In genomic region chr5:108694352-108695261, GRCm38 (mm10) we compare ENCODE assay signal across 8 mouse cellular contexts. TPM values are rescaled to one million over a fixed set of nuclear protein-coding genes. Genes with fewer than 3 reads are reported as not detected.
A peak's percentile ranks its signal among the peaks of the same experiment; 100 is the strongest.
DNase-seq lines count a peak whose midpoint lies in the region; ATAC-seq and TF ChIP-seq lines count a peak whose summit lies in the region.

No protein-coding gene starts in this region.

- H3K9me3 ChIP-seq in MEL (replicated peaks; ENCODE audit: insufficient read depth, low read length) = no peaks in the 10 kb centered on the region
- no peaks in the 10 kb centered on the region for H3K9me3 ChIP-seq in hindbrain, embryonic 11.5 days (ENCODE audit: control insufficient read depth, low read length)
- H3K9me3 ChIP-seq in limb, embryonic 14.5 days (ENCODE audit: control insufficient read depth, low read length) = no peaks in the 10 kb centered on the region
- H3K9me3 ChIP-seq in midbrain, embryonic 13.5 days = no peaks in the 10 kb centered on the region

- peaks cover 3% of the 10 kb centered on the region; the same call in 1 of the 2 replicates for H3K79me2 ChIP-seq in MEL (ENCODE audit: control insufficient read depth, insufficient read depth, low read length, poor library complexity)

- under 1% methylated on average over 71 of the region's 99 CpGs for WGBS in hindbrain, embryonic 11.5 days
- under 1% methylated on average over 49 of the region's 99 CpGs for WGBS in limb, embryonic 14.5 days
- WGBS in midbrain, embryonic 13.5 days = under 1% methylated on average over 69 of the region's 99 CpGs

- TF ChIP-seq EP300 in MEL (IDR thresholded peaks at IDR 0.05; ENCODE audit: low read depth in 1 of 2, low read length in 2 of 2) = no peak

- peak overlapping the region; percentile 50 to 88 for H3K4me3 ChIP-seq in MEL (ENCODE audit: control insufficient read depth in 1 of 2, insufficient read depth in 1 of 2, low read depth in 2 of 2, low read length in 2 of 2)
- peak overlapping the region; percentile 72 for H3K4me3 ChIP-seq in embryonic fibroblast, embryonic 13.5 days (ENCODE audit: insufficient read depth, low read length)
- H3K4me3 ChIP-seq in hindbrain, embryonic 11.5 days (ENCODE audit: low read depth, low read length) = peak overlapping the region; percentile 83
- H3K4me3 ChIP-seq in limb, embryonic 14.5 days (replicated peaks; ENCODE audit: low read length) = peak overlapping the region; percentile 81
- peak overlapping the region; percentile 80 for H3K4me3 ChIP-seq in midbrain, embryonic 13.5 days (replicated peaks)
- H3K4me3 ChIP-seq in testis, adult 2 months (ENCODE audit: control insufficient read depth, low read depth, low read length) = peak overlapping the region; percentile 86

- no peak; a peak in 1 of 4 replicates for TF ChIP-seq POLR2A in MEL (IDR thresholded peaks at IDR 0.05; ENCODE audit: control insufficient read depth in 1 of 2, insufficient read depth in 1 of 2, low read depth in 1 of 2, low read length in 2 of 2, poor library complexity in 1 of 2)
- TF ChIP-seq POLR2A in embryonic fibroblast, embryonic 13.5 days (IDR thresholded peaks at IDR 0.05; ENCODE audit: low read depth, low read length) = no peak
- no peak for TF ChIP-seq POLR2A in limb, embryonic 14.5 days (IDR thresholded peaks at IDR 0.05; ENCODE audit: borderline replicate concordance, extremely low read depth, insufficient read depth, insufficient read length)
- no peak for TF ChIP-seq POLR2A in testis, adult 2 months (IDR thresholded peaks at IDR 0.05; ENCODE audit: control insufficient read depth, low read depth, low read length)

- H3K27ac ChIP-seq in MEL (ENCODE audit: control insufficient read depth, low read depth, low read length) = no peak overlapping the region
- H3K27ac ChIP-seq in embryonic fibroblast, embryonic 13.5 days (ENCODE audit: insufficient read depth, low read length) = no peak overlapping the region
- peak overlapping the region; percentile 24; the same call in 1 of the 2 replicates for H3K27ac ChIP-seq in hindbrain, embryonic 11.5 days (ENCODE audit: low read depth, low read length)
- peak overlapping the region; percentile 67 for H3K27ac ChIP-seq in limb, embryonic 14.5 days (replicated peaks; ENCODE audit: low read depth, low read length)
- no peak overlapping the region for H3K27ac ChIP-seq in midbrain, embryonic 13.5 days
- peak overlapping the region; percentile 25; the same call in 1 of the 2 replicates for H3K27ac ChIP-seq in testis, adult 2 months (ENCODE audit: control insufficient read depth, insufficient read depth, low read depth, low read length)

- H3K4me2 ChIP-seq in hindbrain, embryonic 11.5 days (replicated peaks; ENCODE audit: low read depth, low read length) = peak overlapping the region; percentile 90
- peak overlapping the region; percentile 68 for H3K4me2 ChIP-seq in limb, embryonic 14.5 days (replicated peaks; ENCODE audit: low read depth, low read length, severe bottlenecking)
- H3K4me2 ChIP-seq in midbrain, embryonic 13.5 days (replicated peaks) = peak overlapping the region; percentile 96

- no peak for TF ChIP-seq RAD21 in MEL (IDR thresholded peaks at IDR 0.05; ENCODE audit: low read depth, low read length)

- H3K4me1 ChIP-seq in MEL (ENCODE audit: control insufficient read depth in 1 of 2, insufficient read depth in 2 of 2, low read length in 2 of 2) = peaks cover 4 to 5% of the 10 kb centered on the region in 2 experiments; a peak in 2 of 4 replicates
- H3K4me1 ChIP-seq in embryonic fibroblast, embryonic 13.5 days (ENCODE audit: control insufficient read depth, insufficient read depth, low read length) = no peaks in the 10 kb centered on the region
- H3K4me1 ChIP-seq in hindbrain, embryonic 11.5 days (replicated peaks; ENCODE audit: control insufficient read depth, insufficient read depth, low read length) = peaks cover 5% of the 10 kb centered on the region
- peaks cover 61% of the 10 kb centered on the region for H3K4me1 ChIP-seq in limb, embryonic 14.5 days (ENCODE audit: control insufficient read depth, insufficient read depth, low read length)
- H3K4me1 ChIP-seq in midbrain, embryonic 13.5 days (replicated peaks) = peaks cover 31% of the 10 kb centered on the region
- H3K4me1 ChIP-seq in testis, adult 2 months (ENCODE audit: control insufficient read depth, insufficient read depth, low read length) = peaks cover 21% of the 10 kb centered on the region

- no peak for TF ChIP-seq CTCF in MEL (IDR thresholded peaks at IDR 0.05 in 2 of 3, conservative IDR thresholded peaks at IDR 0.05 in 1 of 3; ENCODE audit: control insufficient read depth in 1 of 3, insufficient read depth in 1 of 3, low read depth in 2 of 3, low read length in 3 of 3, poor library complexity in 1 of 3, severe bottlenecking in 1 of 3)
- TF ChIP-seq CTCF in embryonic fibroblast, embryonic 13.5 days (IDR thresholded peaks at IDR 0.05; ENCODE audit: borderline replicate concordance, insufficient read depth, low read length) = no peak
- TF ChIP-seq CTCF in testis, adult 2 months (IDR thresholded peaks at IDR 0.05; ENCODE audit: control insufficient read depth, insufficient read depth, insufficient replicate concordance, low read depth, low read length) = no peak

- H3K36me3 ChIP-seq in MEL (ENCODE audit: control insufficient read depth in 1 of 2, insufficient read depth in 2 of 2, low read length in 2 of 2) = no peaks in the 10 kb centered on the region
- no peaks in the 10 kb centered on the region for H3K36me3 ChIP-seq in hindbrain, embryonic 11.5 days (ENCODE audit: control insufficient read depth, insufficient read depth, low read length)
- 0 out of 2 replicates have a peak, but pooled peaks cover 5% of the 10 kb centered on the region for H3K36me3 ChIP-seq in limb, embryonic 14.5 days (ENCODE audit: control insufficient read depth, insufficient read depth, low read length)
- no peaks in the 10 kb centered on the region for H3K36me3 ChIP-seq in midbrain, embryonic 13.5 days
- no peaks in the 10 kb centered on the region for H3K36me3 ChIP-seq in testis, adult 2 months (ENCODE audit: control insufficient read depth, insufficient read depth, low read length)

- DNase-seq in 3134 (ENCODE audit: extremely low read depth, insufficient read length, low spot score) = peak; percentile 72
- peak; percentile 69 for DNase-seq in MEL (ENCODE audit: low read depth, low spot score)
- peak; percentile 55 for DNase-seq in hindbrain, embryonic 11.5 days (ENCODE audit: low spot score)
- DNase-seq in limb, embryonic 14.5 days (ENCODE audit: low spot score) = no peak
- DNase-seq in MN1 (ENCODE audit: low spot score) = no peak

- H3K9ac ChIP-seq in MEL (ENCODE audit: control insufficient read depth, low read depth, low read length, poor library complexity, severe bottlenecking) = peak overlapping the region; percentile 80
- peak overlapping the region; percentile 68 for H3K9ac ChIP-seq in hindbrain, embryonic 11.5 days (ENCODE audit: low read depth, low read length)
- peak overlapping the region; percentile 79 for H3K9ac ChIP-seq in limb, embryonic 14.5 days (ENCODE audit: low read depth, low read length, severe bottlenecking)
- H3K9ac ChIP-seq in midbrain, embryonic 13.5 days (replicated peaks) = peak overlapping the region; percentile 67

- ATAC-seq in hindbrain, embryonic 11.5 days (ENCODE audit: low FRiP score) = peak; percentile 66
- ATAC-seq in limb, embryonic 14.5 days (ENCODE audit: low FRiP score, low read depth) = peak; percentile 31
- peak; percentile 66 for ATAC-seq in midbrain, embryonic 13.5 days

- H3K27me3 ChIP-seq in MEL (ENCODE audit: control insufficient read depth in 1 of 2, insufficient read depth in 2 of 2, low read length in 2 of 2) = no peaks in the 10 kb centered on the region
- peaks cover 7% of the 10 kb centered on the region for H3K27me3 ChIP-seq in hindbrain, embryonic 11.5 days (ENCODE audit: control insufficient read depth, insufficient read depth, low read length)
- no peaks in the 10 kb centered on the region for H3K27me3 ChIP-seq in limb, embryonic 14.5 days (ENCODE audit: control insufficient read depth, insufficient read depth, low read length)
- peaks cover 24% of the 10 kb centered on the region for H3K27me3 ChIP-seq in midbrain, embryonic 13.5 days
- H3K27me3 ChIP-seq in testis, adult 2 months (ENCODE audit: control insufficient read depth, insufficient read depth, low read length) = no peaks in the 10 kb centered on the region

RNA-seq across cellular contexts. Expression of gene Fgfrl1, which starts 2.4 kb away (rescaled TPM):
- 13.1 and 16.0 TPM in 2 replicates for total RNA-seq in MEL (2012; rRNA removed)
- polyA plus RNA-seq in MEL (2012; ENCODE audit: insufficient read depth in 1 of 2, insufficient read length in 2 of 2, low read depth in 1 of 2, low replicate concordance in 2 of 2, missing spikeins in 1 of 2) = 10 to 100 TPM in 1 of 2 experiments, not detected in 1; 27.3 TPM
- 22.5 and 30.6 TPM in 2 replicates for polyA plus RNA-seq in embryonic fibroblast, embryonic 13.5 days (2011; ENCODE audit: insufficient read length, low read depth, missing spikeins)
- 11.9 and 13.6 TPM in 2 replicates for polyA plus RNA-seq in hindbrain, embryonic 11.5 days (2014; fragmentation: Nextera tagmentation; extraction: Ambion mirVana)
- 119 and 158 TPM in 2 replicates for polyA plus RNA-seq in limb, embryonic 14.5 days (2012; rRNA removed)
- 46.5 and 51.8 TPM in 2 replicates for polyA plus RNA-seq in limb, embryonic 14.5 days (2014; fragmentation: Nextera tagmentation; extraction: Ambion mirVana)
- 4.0 and 5.3 TPM in 2 replicates for polyA plus RNA-seq in midbrain, embryonic 13.5 days (2015; fragmentation: Nextera tagmentation; extraction: Ambion mirVana)
- polyA plus RNA-seq in testis, adult 2 months (2012; rRNA removed) = 28.9 and 34.7 TPM in 2 replicates

RNA-seq across cellular contexts. Expression of gene Slc26a1, which starts 19.2 kb away (rescaled TPM):
- 31.2 and 33.9 TPM in 2 replicates for total RNA-seq in MEL (2012; rRNA removed)
- polyA plus RNA-seq in MEL (2012; ENCODE audit: insufficient read depth in 1 of 2, insufficient read length in 2 of 2, low read depth in 1 of 2, low replicate concordance in 2 of 2, missing spikeins in 1 of 2) = 10 to 100 TPM in 1 of 2 experiments, not detected in 1; 29.6 TPM
- polyA plus RNA-seq in embryonic fibroblast, embryonic 13.5 days (2011; ENCODE audit: insufficient read length, low read depth, missing spikeins) = 0.23 TPM in 1 of 2 replicates, not detected in the other
- polyA plus RNA-seq in hindbrain, embryonic 11.5 days (2014; fragmentation: Nextera tagmentation; extraction: Ambion mirVana) = 0.48 and 0.91 TPM in 2 replicates
- 1.3 and 2.6 TPM in 2 replicates for polyA plus RNA-seq in limb, embryonic 14.5 days (2012; rRNA removed)
- polyA plus RNA-seq in limb, embryonic 14.5 days (2014; fragmentation: Nextera tagmentation; extraction: Ambion mirVana) = 1.1 and 1.4 TPM in 2 replicates
- 1.7 and 2.6 TPM in 2 replicates for polyA plus RNA-seq in midbrain, embryonic 13.5 days (2015; fragmentation: Nextera tagmentation; extraction: Ambion mirVana)
- polyA plus RNA-seq in testis, adult 2 months (2012; rRNA removed) = 0.04 and 0.09 TPM in 2 replicates

RNA-seq across cellular contexts. Expression of gene Dgkq, which starts 25.1 kb away (rescaled TPM):
- total RNA-seq in MEL (2012; rRNA removed) = 10.5 and 11.3 TPM in 2 replicates
- polyA plus RNA-seq in MEL (2012; ENCODE audit: insufficient read depth in 1 of 2, insufficient read length in 2 of 2, low read depth in 1 of 2, low replicate concordance in 2 of 2, missing spikeins in 1 of 2) = 10 to 100 TPM in 1 of 2 experiments, not detected in 1; 11.3 TPM
- 11.7 and 11.8 TPM in 2 replicates for polyA plus RNA-seq in embryonic fibroblast, embryonic 13.5 days (2011; ENCODE audit: insufficient read length, low read depth, missing spikeins)
- 8.2 and 9.5 TPM in 2 replicates for polyA plus RNA-seq in hindbrain, embryonic 11.5 days (2014; fragmentation: Nextera tagmentation; extraction: Ambion mirVana)
- polyA plus RNA-seq in limb, embryonic 14.5 days (2012; rRNA removed) = 35.3 and 40.5 TPM in 2 replicates
- 12.5 and 13.3 TPM in 2 replicates for polyA plus RNA-seq in limb, embryonic 14.5 days (2014; fragmentation: Nextera tagmentation; extraction: Ambion mirVana)
- polyA plus RNA-seq in midbrain, embryonic 13.5 days (2015; fragmentation: Nextera tagmentation; extraction: Ambion mirVana) = 23.7 and 26.6 TPM in 2 replicates
- polyA plus RNA-seq in testis, adult 2 months (2012; rRNA removed) = 4.7 and 4.8 TPM in 2 replicates

RNA-seq across cellular contexts. Expression of gene Idua, which starts 34.5 kb away (rescaled TPM):
- 1.5 and 1.9 TPM in 2 replicates for total RNA-seq in MEL (2012; rRNA removed)
- polyA plus RNA-seq in MEL (2012; ENCODE audit: insufficient read depth in 1 of 2, insufficient read length in 2 of 2, low read depth in 1 of 2, low replicate concordance in 2 of 2, missing spikeins in 1 of 2) = 1 to 10 TPM in 1 of 2 experiments, not detected in 1; 9.5 TPM
- 17.9 and 18.6 TPM in 2 replicates for polyA plus RNA-seq in embryonic fibroblast, embryonic 13.5 days (2011; ENCODE audit: insufficient read length, low read depth, missing spikeins)
- polyA plus RNA-seq in hindbrain, embryonic 11.5 days (2014; fragmentation: Nextera tagmentation; extraction: Ambion mirVana) = 8.7 and 9.4 TPM in 2 replicates
- polyA plus RNA-seq in limb, embryonic 14.5 days (2012; rRNA removed) = 21.4 and 26.8 TPM in 2 replicates
- 15.6 and 17.1 TPM in 2 replicates for polyA plus RNA-seq in limb, embryonic 14.5 days (2014; fragmentation: Nextera tagmentation; extraction: Ambion mirVana)
- 10.6 and 10.7 TPM in 2 replicates for polyA plus RNA-seq in midbrain, embryonic 13.5 days (2015; fragmentation: Nextera tagmentation; extraction: Ambion mirVana)
- polyA plus RNA-seq in testis, adult 2 months (2012; rRNA removed) = 3.6 and 3.8 TPM in 2 replicates

Comparison
In these comparisons a context has a peak if more than half of its experiments do, and no peak if none do; other contexts are left out.
1. DNase-seq: peak in 3134 (single experiment), MEL (single experiment) and hindbrain, embryonic 11.5 days (single experiment); none in limb, embryonic 14.5 days (single experiment) and MN1 (single experiment).
2. H3K27ac ChIP-seq: peak in hindbrain, embryonic 11.5 days (single experiment), limb, embryonic 14.5 days (single experiment) and testis, adult 2 months (single experiment); none in MEL (single experiment), embryonic fibroblast, embryonic 13.5 days (single experiment) and midbrain, embryonic 13.5 days (single experiment).
3. Peak in every context shown above with its lines, with median percentiles within 50 percentile points of each other: H3K4me3 ChIP-seq, H3K9ac ChIP-seq, ATAC-seq and H3K4me2 ChIP-seq.